Mouse (Mus musculus) hindbrain, embryonic 15.5 days (tissue): Measurements from ENCODE around the gene Clgn. TPM values are rescaled to one million over a fixed set of nuclear protein-coding genes. Genes with fewer than 3 reads are reported as not detected.

Experiments
- ATAC-seq: fragments of 200-750 bp; cut with Nextera tagmentation; 2 replicates; pipeline ENCODE4 v1.8.0; 2017; ENCODE audit warnings: low read depth, moderate number of reproducible peaks, moderate TSS enrichment; ENCODE audit not compliant: low FRiP score
- H3K27ac ChIP-seq: fragments of 300-500 bp; sonication (generic); replicated peaks from 2 replicates; pipeline ENCODE4 v1.5.1; 2015; ENCODE audit warnings: mild to moderate bottlenecking, inconsistent platforms
- H3K27me3 ChIP-seq: fragments of 300-500 bp; sonication (generic); 2 replicates; pipeline ENCODE4 v1.6.1; 2015; ENCODE audit warnings: control low read depth, inconsistent platforms
- H3K36me3 ChIP-seq: fragments of 300-500 bp; sonication (generic); 2 replicates; pipeline ENCODE4 v1.6.1; 2015; ENCODE audit warnings: control low read depth, inconsistent platforms
- H3K4me1 ChIP-seq: fragments of 300-500 bp; sonication (generic); replicated peaks from 2 replicates; pipeline ENCODE4 v1.6.1; 2015; ENCODE audit warnings: control low read depth, inconsistent platforms
- H3K4me2 ChIP-seq: fragments of 300-500 bp; sonication (generic); 2 replicates; pipeline ENCODE4 v1.6.1; 2015; ENCODE audit warnings: moderate library complexity, mild to moderate bottlenecking, inconsistent platforms
- H3K4me3 ChIP-seq: fragments of 300-500 bp; sonication (generic); 2 replicates; pipeline ENCODE4 v1.5.1; 2015; ENCODE audit warnings: mild to moderate bottlenecking, inconsistent platforms
- H3K9ac ChIP-seq: fragments of 300-500 bp; sonication (generic); 2 replicates; pipeline ENCODE4 v1.6.1; 2015; ENCODE audit warnings: inconsistent platforms
- H3K9me3 ChIP-seq: fragments of 300-500 bp; sonication (generic); 2 replicates; pipeline ENCODE4 v1.6.1; 2016; ENCODE audit warnings: control low read depth, inconsistent platforms
- WGBS: fragments of 180-500 bp; shearing (Covaris S2); methylation state at CpG from one replicate; pipeline ENCODE4 v1.1.7; 2015; 5-methylcytosine and 5-hydroxymethylcytosine counted together
- polyA plus RNA-seq: library from polyadenylated mRNA; unstranded; fragments of >200 nt; fragmentation: Nextera tagmentation; extraction: Ambion mirVana; gene quantifications from 2 replicates; pipeline ENCODE4 v1.2.1, GENCODE M21; 2015

Gene Clgn
- polyA plus RNA-seq, 1 experiment from 2014 or later = 14.3 TPM

DNA sequence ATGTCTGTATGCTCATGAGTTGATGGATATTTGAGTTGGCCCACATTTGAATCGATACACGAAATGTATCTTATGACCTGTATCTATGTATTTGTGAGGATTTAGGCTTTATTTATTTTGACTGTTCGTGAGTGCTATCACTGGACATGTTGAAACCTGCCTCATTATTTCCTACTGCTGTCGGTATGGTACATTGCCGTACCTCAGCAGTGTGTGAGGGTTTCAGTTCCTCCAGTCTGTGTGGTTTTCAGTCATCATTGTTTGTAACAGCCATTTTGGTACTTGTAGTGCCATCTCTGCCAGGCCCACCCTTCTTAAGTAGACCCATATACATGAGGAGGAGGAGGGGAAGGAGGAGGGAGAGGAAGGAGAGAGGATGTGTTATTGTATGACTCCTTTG is 4.7 kb downstream of the Clgn start:
- no peak overlapping the region for H3K4me2 ChIP-seq
- H3K9ac ChIP-seq = no peak overlapping the region
- peaks cover 8% of the 10 kb centered on the region for H3K4me1 ChIP-seq
- H3K27me3 ChIP-seq = no peaks in the 10 kb centered on the region
- ATAC-seq = no peak
- 93% methylated on average over 5 of the region's 5 CpGs for WGBS
- H3K4me3 ChIP-seq = no peak overlapping the region
- no peaks in the 10 kb centered on the region for H3K9me3 ChIP-seq
- H3K36me3 ChIP-seq = no peaks in the 10 kb centered on the region
- H3K27ac ChIP-seq = no peak overlapping the region

- H3K27ac ChIP-seq = no peak overlapping the region
- ATAC-seq = no peak
- 92% methylated on average over 6 of the region's 6 CpGs for WGBS
- no peaks in the 10 kb centered on the region for H3K27me3 ChIP-seq
- no peak overlapping the region for H3K4me3 ChIP-seq
- H3K9ac ChIP-seq = no peak overlapping the region
- H3K4me1 ChIP-seq = no peaks in the 10 kb centered on the region
- H3K4me2 ChIP-seq = no peak overlapping the region
- 0 out of 2 replicates have a peak, but pooled peaks cover 4% of the 10 kb centered on the region for H3K36me3 ChIP-seq
- H3K9me3 ChIP-seq = no peaks in the 10 kb centered on the region
These were observed 7.0 kb downstream of the Clgn start for GRCm38 (mm10) chr8:83396680-83397079.

DNA sequence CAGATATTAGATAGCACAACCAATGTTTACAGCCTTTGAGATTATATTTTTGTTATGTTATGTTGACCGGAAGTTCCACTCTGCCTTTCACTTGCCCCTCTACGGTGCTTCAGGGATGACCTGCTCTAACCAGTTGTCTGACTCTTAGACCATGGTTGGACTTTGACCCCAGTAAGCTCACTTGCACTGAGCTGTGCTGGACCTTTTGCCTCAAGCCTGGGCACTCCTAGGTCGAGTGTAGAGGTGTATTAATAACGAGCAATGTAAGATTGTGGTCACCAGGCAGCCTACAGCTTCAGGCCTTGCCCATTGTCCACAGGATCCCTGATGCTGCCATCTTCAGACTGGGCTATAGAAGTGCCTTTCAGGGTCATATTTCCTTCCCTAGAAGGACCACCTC is 8.1 kb downstream of the Clgn start:
- Histone ChIP-seq H3K27me3 (no peaks in the 10 kb centered on the region), H3K4me1 (no peaks in the 10 kb centered on the region), H3K36me3 (0 out of 2 replicates have a peak, but pooled peaks cover 4% of the 10 kb centered on the region), H3K9ac (no peak overlapping the region), H3K27ac (no peak overlapping the region), H3K9me3 (no peaks in the 10 kb centered on the region), H3K4me3 (no peak overlapping the region), H3K4me2 (no peak overlapping the region)
- no peak for ATAC-seq
- 74% methylated on average over 4 of the region's 4 CpGs for WGBS

DNA sequence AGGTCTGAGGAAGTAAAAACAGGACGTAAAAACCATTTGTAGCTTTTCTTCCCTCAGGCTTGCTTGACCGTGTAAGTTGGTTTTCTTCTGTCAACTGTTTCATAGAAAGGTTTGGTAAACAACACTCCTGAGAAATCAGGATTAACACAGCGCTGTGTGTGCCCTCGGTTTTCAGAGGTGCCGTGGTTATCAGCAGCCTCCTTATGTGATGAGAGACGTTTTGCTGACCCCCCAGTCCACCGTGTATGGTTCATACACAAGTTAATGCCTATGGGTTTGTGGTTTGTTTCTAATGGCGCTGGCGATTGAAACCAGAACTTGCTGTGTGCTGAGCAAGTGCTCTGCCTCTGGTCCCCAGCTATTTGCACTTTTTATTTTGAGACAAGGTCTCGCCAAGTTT is 15.9 kb downstream of the Clgn start:
- ATAC-seq = no peak
- no peaks in the 10 kb centered on the region for H3K4me1 ChIP-seq
- H3K4me3 ChIP-seq = no peak overlapping the region
- no peak overlapping the region for H3K9ac ChIP-seq
- no peaks in the 10 kb centered on the region for H3K9me3 ChIP-seq
- H3K27ac ChIP-seq = no peak overlapping the region
- H3K4me2 ChIP-seq = no peak overlapping the region
- 87% methylated on average over 10 of the region's 10 CpGs for WGBS
- 0 out of 2 replicates have a peak, but pooled peaks cover under 1% of the 10 kb centered on the region for H3K36me3 ChIP-seq
- no peaks in the 10 kb centered on the region for H3K27me3 ChIP-seq

DNA sequence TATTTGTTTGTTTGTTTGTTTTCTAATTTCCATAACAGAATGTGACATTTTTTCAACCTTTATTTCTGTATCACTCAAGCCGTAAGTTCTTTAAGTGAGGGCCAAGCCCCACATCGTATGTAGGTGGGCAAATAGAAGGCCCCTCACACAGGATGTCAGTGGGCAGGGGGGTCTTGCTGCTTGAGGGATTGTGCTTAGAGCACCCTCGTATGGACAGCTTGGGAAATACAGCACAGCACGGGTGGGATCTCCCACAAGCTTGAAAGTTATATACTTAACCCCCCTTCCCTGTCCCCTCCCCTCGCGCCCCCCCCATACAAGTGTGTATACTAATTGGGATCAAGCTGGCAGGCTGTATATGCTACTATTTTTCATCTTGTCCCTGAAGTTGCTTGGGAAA is 17.2 kb downstream of the Clgn start:
- H3K4me3 ChIP-seq = no peak overlapping the region
- H3K27me3 ChIP-seq = no peaks in the 10 kb centered on the region
- ATAC-seq = no peak
- H3K9ac ChIP-seq = no peak overlapping the region
- no peaks in the 10 kb centered on the region for H3K9me3 ChIP-seq
- H3K4me1 ChIP-seq = no peaks in the 10 kb centered on the region
- no peak overlapping the region for H3K27ac ChIP-seq
- H3K36me3 ChIP-seq = no peaks in the 10 kb centered on the region
- no peak overlapping the region for H3K4me2 ChIP-seq
- 33% methylated on average over 6 of the region's 6 CpGs for WGBS

DNA sequence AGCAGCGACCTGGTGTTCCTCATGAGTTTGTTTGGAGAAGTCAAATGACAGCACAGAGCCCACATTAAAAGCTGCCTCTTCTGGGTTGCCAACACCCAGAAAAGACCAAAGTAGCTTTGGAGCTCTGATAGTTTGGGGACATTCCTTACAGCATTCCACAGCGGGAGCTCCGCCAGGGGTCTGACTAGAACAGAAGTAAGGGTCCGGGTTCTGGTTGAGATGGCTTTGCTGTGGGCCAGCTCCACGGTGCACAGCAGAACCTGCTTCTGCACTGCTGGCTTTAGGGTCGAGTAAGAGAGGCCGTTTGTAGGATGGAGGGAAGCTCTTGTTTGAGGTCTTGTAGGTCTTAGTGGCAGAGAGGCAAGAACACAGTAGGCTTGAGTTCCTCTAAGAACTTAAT is 18.8 kb downstream of the Clgn start:
- no peaks in the 10 kb centered on the region for H3K9me3 ChIP-seq
- ATAC-seq = no peak

GRCm38 (mm10) chr8:83416878-83417277 is 27.2 kb downstream of the Clgn start:
- 98% methylated on average over 15 of the region's 15 CpGs for WGBS
- no peaks in the 10 kb centered on the region for H3K4me1 ChIP-seq
- H3K27ac ChIP-seq = no peak overlapping the region
- H3K4me3 ChIP-seq = no peak overlapping the region
- no peak for ATAC-seq
- no peak overlapping the region for H3K9ac ChIP-seq
- H3K9me3 ChIP-seq = no peaks in the 10 kb centered on the region
- H3K27me3 ChIP-seq = no peaks in the 10 kb centered on the region
- H3K36me3 ChIP-seq = no peaks in the 10 kb centered on the region
- H3K4me2 ChIP-seq = no peak overlapping the region

More for the DNA sequence above, 18.8 kb downstream of the Clgn start:
- Histone ChIP-seq H3K27me3 (no peaks in the 10 kb centered on the region), H3K4me3 (no peak overlapping the region), H3K9ac (no peak overlapping the region), H3K4me1 (no peaks in the 10 kb centered on the region), H3K4me2 (no peak overlapping the region), H3K27ac (no peak overlapping the region), H3K36me3 (no peaks in the 10 kb centered on the region)
- 81% methylated on average over 7 of the region's 7 CpGs for WGBS

GRCm38 (mm10) chr8:83417970-83418369 is 28.3 kb downstream of the Clgn start:
- no peaks in the 10 kb centered on the region for H3K27me3 ChIP-seq
- H3K27ac ChIP-seq = no peak overlapping the region
- WGBS = 89% methylated on average over 6 of the region's 6 CpGs
- no peaks in the 10 kb centered on the region for H3K36me3 ChIP-seq
- H3K9ac ChIP-seq = no peak overlapping the region
- no peak for ATAC-seq
- H3K9me3 ChIP-seq = no peaks in the 10 kb centered on the region
- H3K4me3 ChIP-seq = no peak overlapping the region
- no peaks in the 10 kb centered on the region for H3K4me1 ChIP-seq
- no peak overlapping the region for H3K4me2 ChIP-seq

- WGBS = 94% methylated on average over 11 of the region's 11 CpGs
- H3K4me1 ChIP-seq = no peaks in the 10 kb centered on the region
These were observed 29.3 kb downstream of the Clgn start for GRCm38 (mm10) chr8:83418805-83419516.

DNA sequence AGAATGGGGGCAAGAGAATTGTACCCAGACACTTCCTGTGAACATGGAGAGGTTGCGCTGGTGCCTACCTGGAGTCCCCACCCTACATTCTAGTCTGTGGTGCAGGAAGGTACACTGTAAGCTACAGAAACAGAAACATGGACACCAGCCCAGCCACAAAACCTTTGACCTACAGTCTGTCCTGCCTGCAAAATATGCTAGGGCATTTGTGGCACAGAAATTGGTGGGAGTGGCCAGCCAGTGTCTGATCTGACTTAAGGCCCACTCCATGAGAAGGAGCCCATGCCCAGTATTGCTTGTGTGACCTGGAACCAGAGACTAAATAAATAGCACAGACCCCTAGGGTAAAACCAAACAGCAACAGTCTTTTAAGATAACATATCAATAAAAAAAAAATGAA is 31.7 kb downstream of the Clgn start:
- H3K9me3 ChIP-seq = no peaks in the 10 kb centered on the region
- no peak for ATAC-seq
- 96% methylated on average over 1 of the region's 1 CpGs for WGBS
- H3K4me3 ChIP-seq = no peak overlapping the region
- no peaks in the 10 kb centered on the region for H3K27me3 ChIP-seq
- no peak overlapping the region for H3K27ac ChIP-seq
- H3K9ac ChIP-seq = no peak overlapping the region
- H3K4me1 ChIP-seq = no peaks in the 10 kb centered on the region
- no peaks in the 10 kb centered on the region for H3K36me3 ChIP-seq
- no peak overlapping the region for H3K4me2 ChIP-seq

More at GRCm38 (mm10) chr8:83418805-83419516, 29.3 kb downstream of the Clgn start:
- H3K36me3 ChIP-seq = no peaks in the 10 kb centered on the region
- no peaks in the 10 kb centered on the region for H3K27me3 ChIP-seq
- H3K9ac ChIP-seq = no peak overlapping the region
- no peak for ATAC-seq
- no peak overlapping the region for H3K4me2 ChIP-seq
- H3K9me3 ChIP-seq = no peaks in the 10 kb centered on the region
- no peak overlapping the region for H3K4me3 ChIP-seq
- H3K27ac ChIP-seq = no peak overlapping the region

DNA sequence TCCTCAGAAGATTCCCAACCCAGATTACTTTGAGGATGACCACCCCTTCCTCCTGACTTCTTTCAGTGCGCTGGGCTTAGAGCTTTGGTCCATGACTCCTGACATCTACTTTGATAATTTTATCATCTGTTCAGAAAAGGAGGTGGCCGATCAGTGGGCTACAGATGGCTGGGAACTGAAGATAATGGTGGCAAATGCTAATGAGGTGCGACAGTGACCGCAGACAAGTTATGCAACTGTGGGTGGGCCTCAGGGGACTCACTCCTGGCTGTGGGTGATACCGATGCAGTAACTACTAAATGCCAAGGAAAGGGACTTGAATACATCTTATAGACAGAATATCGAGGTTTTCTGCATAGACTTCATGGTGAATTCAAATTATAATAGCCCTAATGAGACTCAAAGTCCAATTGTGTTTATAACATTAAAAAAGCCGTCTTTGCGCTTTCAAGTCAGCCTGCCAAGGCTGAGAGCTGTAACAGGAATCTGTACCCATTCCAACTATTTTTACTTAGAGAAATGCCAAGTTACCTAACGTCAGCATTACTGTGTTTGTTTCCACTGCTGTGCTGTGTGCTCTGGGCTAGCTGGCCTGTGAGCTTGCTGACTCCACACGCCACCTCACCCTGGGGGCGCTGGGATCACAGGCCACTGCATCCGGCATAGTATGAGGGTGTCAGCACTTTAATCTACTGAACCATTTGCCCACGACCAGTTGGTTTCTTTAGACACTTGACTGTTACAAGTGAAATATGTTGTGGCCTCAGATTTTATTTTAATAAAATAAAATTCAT is 33.6 kb downstream of the Clgn start:
- Histone ChIP-seq H3K4me1 (no peaks in the 10 kb centered on the region), H3K4me3 (no peak overlapping the region), H3K4me2 (no peak overlapping the region), H3K9ac (no peak overlapping the region), H3K27ac (no peak overlapping the region), H3K36me3 (no peaks in the 10 kb centered on the region), H3K9me3 (no peaks in the 10 kb centered on the region), H3K27me3 (no peaks in the 10 kb centered on the region)
- 65% methylated on average over 13 of the region's 13 CpGs for WGBS
- ATAC-seq = no peak

- Histone ChIP-seq H3K27me3 (no peaks in the 10 kb centered on the region), H3K4me3 (no peak overlapping the region), H3K27ac (no peak overlapping the region), H3K36me3 (no peaks in the 10 kb centered on the region), H3K9ac (no peak overlapping the region), H3K4me2 (no peak overlapping the region), H3K4me1 (no peaks in the 10 kb centered on the region), H3K9me3 (no peaks in the 10 kb centered on the region)
- ATAC-seq = no peak
- WGBS = 94% methylated on average over 6 of the region's 6 CpGs
These were observed 35.5 kb downstream of the Clgn start for GRCm38 (mm10) chr8:83425202-83425601.
